11 mouse cellular contexts compared by ENCODE assay signal in genomic region chr13:54759496-54759895, GRCm38 (mm10). TPM values are rescaled to one million over a fixed set of nuclear protein-coding genes. Genes with fewer than 3 reads are reported as not detected.
DNase-seq lines count a peak whose midpoint lies in the region; ATAC-seq lines count a peak whose summit lies in the region.
"Had no signal": no experiment of that assay in that cellular context is flagged by ENCODE, and none has a peak within 500 bp of the region (broad histone marks: within the 10 kb centered on the region; RNA-seq: fewer than 3 reads in every experiment).

No protein-coding gene starts in this region.

- H3K4me2 ChIP-seq in forebrain, embryonic 15.5 days (replicated peaks) = peak overlapping the region; percentile 84
- H3K4me2 ChIP-seq in midbrain, embryonic 14.5 days (ENCODE audit: low read length) = peak overlapping the region; percentile 96

- DNase-seq in embryo, embryonic 10 days (ENCODE audit: low spot score) = peak; percentile 31
- DNase-seq in embryo, embryonic 10.5 days (ENCODE audit: low spot score) = no peak
- peak; percentile 72 for DNase-seq in cerebellum, adult 9-10 months
- DNase-seq in midbrain, embryonic 14.5 days = no peak
- no peak for DNase-seq in heart, adult 9 months (ENCODE audit: low spot score in 2 of 2)
- DNase-seq in spleen, adult 12 weeks (ENCODE audit: low spot score) = no peak
- DNase-seq: heart, adult 2 months had no signal

- H3K36me3 ChIP-seq in forebrain, embryonic 15.5 days = no peaks in the 10 kb centered on the region
- H3K36me3 ChIP-seq in midbrain, embryonic 14.5 days (ENCODE audit: control insufficient read depth, insufficient read depth, low read length) = no peaks in the 10 kb centered on the region

- WGBS in forebrain, embryonic 15.5 days = 11% methylated on average over 7 of the region's 7 CpGs
- 2% methylated on average over 7 of the region's 7 CpGs for WGBS in midbrain, embryonic 14.5 days

- peaks cover 61% of the 10 kb centered on the region for H3K4me1 ChIP-seq in forebrain, embryonic 15.5 days
- peaks cover 33% of the 10 kb centered on the region for H3K4me1 ChIP-seq in midbrain, embryonic 14.5 days (ENCODE audit: control insufficient read depth, insufficient read depth, low read length)

- peaks cover 11% of the 10 kb centered on the region for H3K27me3 ChIP-seq in forebrain, embryonic 15.5 days
- peaks cover 22% of the 10 kb centered on the region; the same call in 1 of the 2 replicates for H3K27me3 ChIP-seq in midbrain, embryonic 14.5 days (ENCODE audit: control insufficient read depth, insufficient read depth, low read length)

- no peak for ATAC-seq in forebrain, embryonic 15.5 days (replicated peaks)
- ATAC-seq in midbrain, embryonic 14.5 days (ENCODE audit: low FRiP score, low TSS enrichment) = no peak
- ATAC-seq in activated CD4-positive, CD25-positive, alpha-beta regulatory T cell, adult 4 months = no peak

- H3K9ac ChIP-seq in forebrain, embryonic 15.5 days (replicated peaks) = no peak overlapping the region
- H3K9ac ChIP-seq in midbrain, embryonic 14.5 days (replicated peaks; ENCODE audit: low read length) = peak overlapping the region; percentile 63; the same call in 1 of the 2 replicates
- H3K9ac ChIP-seq: liver, embryonic 14.5 days had no signal

- H3K9me3 ChIP-seq in forebrain, embryonic 15.5 days = no peaks in the 10 kb centered on the region
- H3K9me3 ChIP-seq in midbrain, embryonic 14.5 days (ENCODE audit: control insufficient read depth, low read length) = no peaks in the 10 kb centered on the region

- H3K4me3 ChIP-seq in forebrain, embryonic 15.5 days = no peak overlapping the region
- H3K4me3 ChIP-seq in midbrain, embryonic 14.5 days (replicated peaks; ENCODE audit: low read depth, low read length) = 0 out of 2 replicates have a peak overlapping the region, but pooled peaks have one; percentile 43
- H3K4me3 ChIP-seq: heart, adult 2 months had no signal

- no peak overlapping the region for H3K27ac ChIP-seq in forebrain, embryonic 15.5 days (replicated peaks)
- peak overlapping the region; percentile 94; the same call in 1 of the 2 replicates for H3K27ac ChIP-seq in midbrain, embryonic 14.5 days (replicated peaks; ENCODE audit: low read depth, low read length)
- H3K27ac ChIP-seq: heart, adult 2 months; liver, embryonic 14.5 days had no signal

RNA-seq across cellular contexts. Expression of gene Sncb, which starts 6.9 kb away (rescaled TPM):
- 23.3 and 25.0 TPM in 2 replicates for polyA plus RNA-seq in forebrain, embryonic 15.5 days (2015; fragmentation: Nextera tagmentation; extraction: Ambion mirVana)
- 37.5 and 53.7 TPM in 2 replicates for polyA plus RNA-seq in midbrain, embryonic 14.5 days (2014; fragmentation: Nextera tagmentation; extraction: Ambion mirVana)
- polyA plus RNA-seq in activated CD4-positive, CD25-positive, alpha-beta regulatory T cell, adult 4 months (2017; shearing (Covaris generic)) = under 1 TPM; 0.33 to 0.62 TPM

RNA-seq across cellular contexts. Expression of gene Gprin1, which starts 9.8 kb away (rescaled TPM):
- 15.6 and 22.5 TPM in 2 replicates for polyA plus RNA-seq in forebrain, embryonic 15.5 days (2015; fragmentation: Nextera tagmentation; extraction: Ambion mirVana)
- 19.1 and 29.4 TPM in 2 replicates for polyA plus RNA-seq in midbrain, embryonic 14.5 days (2014; fragmentation: Nextera tagmentation; extraction: Ambion mirVana)
- not detected for polyA plus RNA-seq in activated CD4-positive, CD25-positive, alpha-beta regulatory T cell, adult 4 months (2017; shearing (Covaris generic))
- polyA plus RNA-seq: heart, adult 2 months had no signal

RNA-seq across cellular contexts. Expression of gene Eif4e1b, which starts 24.3 kb away (rescaled TPM):
- not detected in 2 replicates for polyA plus RNA-seq in forebrain, embryonic 15.5 days (2015; fragmentation: Nextera tagmentation; extraction: Ambion mirVana)
- not detected in 2 replicates for polyA plus RNA-seq in midbrain, embryonic 14.5 days (2014; fragmentation: Nextera tagmentation; extraction: Ambion mirVana)
- not detected for polyA plus RNA-seq in activated CD4-positive, CD25-positive, alpha-beta regulatory T cell, adult 4 months (2017; shearing (Covaris generic))
- polyA plus RNA-seq: heart, adult 2 months; intestine, embryonic 16.5 days; liver, embryonic 14.5 days had no signal

RNA-seq across cellular contexts. Expression of gene Tspan17, which starts 29.7 kb away (rescaled TPM):
- polyA plus RNA-seq in forebrain, embryonic 15.5 days (2015; fragmentation: Nextera tagmentation; extraction: Ambion mirVana) = 20.5 and 22.9 TPM in 2 replicates
- 25.5 and 40.2 TPM in 2 replicates for polyA plus RNA-seq in midbrain, embryonic 14.5 days (2014; fragmentation: Nextera tagmentation; extraction: Ambion mirVana)
- polyA plus RNA-seq in activated CD4-positive, CD25-positive, alpha-beta regulatory T cell, adult 4 months (2017; shearing (Covaris generic)) = 1 to 10 TPM; 1.5 to 2.2 TPM

RNA-seq across cellular contexts. Expression of gene Cdhr2, which starts 58.2 kb away (rescaled TPM):
- 0.05 and 0.29 TPM in 2 replicates for polyA plus RNA-seq in forebrain, embryonic 15.5 days (2015; fragmentation: Nextera tagmentation; extraction: Ambion mirVana)
- polyA plus RNA-seq in midbrain, embryonic 14.5 days (2014; fragmentation: Nextera tagmentation; extraction: Ambion mirVana) = 0.22 and 0.23 TPM in 2 replicates
- polyA plus RNA-seq in activated CD4-positive, CD25-positive, alpha-beta regulatory T cell, adult 4 months (2017; shearing (Covaris generic)) = under 1 TPM in 1 of 2 experiments, not detected in 1; 0.08 TPM

Comparison
In these comparisons a context has a peak if more than half of its experiments do, and no peak if none do; other contexts are left out.
1. DNase-seq: peak in embryo, embryonic 10 days (single experiment) and cerebellum, adult 9-10 months (single experiment); none in embryo, embryonic 10.5 days (single experiment), midbrain, embryonic 14.5 days (single experiment), heart, adult 9 months (0 of 2) and spleen, adult 12 weeks (single experiment).
2. RNA of gene Sncb, which starts 6.9 kb away (polyA plus RNA-seq): 37.5 to 53.7 TPM in midbrain, embryonic 14.5 days and 23.3 to 25.0 TPM in forebrain, embryonic 15.5 days; 0.33 to 0.62 TPM in activated CD4-positive, CD25-positive, alpha-beta regulatory T cell, adult 4 months; every median in the first group is over 10 times any median in the second.
3. RNA of gene Gprin1, which starts 9.8 kb away (polyA plus RNA-seq): 19.1 to 29.4 TPM in midbrain, embryonic 14.5 days and 15.6 to 22.5 TPM in forebrain, embryonic 15.5 days; not detected in activated CD4-positive, CD25-positive, alpha-beta regulatory T cell, adult 4 months; every median in the first group is over 10 times any median in the second.